Mouse (Mus musculus) limb, embryonic 11.5 days (tissue): ENCODE results near the gene Sez6l. TPM values are rescaled to one million over a fixed set of nuclear protein-coding genes. Genes with fewer than 3 reads are reported as not detected.

Experiments used
- ATAC-seq: fragments of 200-750 bp; cut with Nextera tagmentation; 2 replicates; pipeline ENCODE4 v1.8.0; 2017; ENCODE audit warnings: low read depth; ENCODE audit not compliant: insufficient number of reproducible peaks, low FRiP score, low TSS enrichment
- DNase-seq: peaks from one replicate; pipeline ENCODE4 v3.0.0-alpha.2; 2015; ENCODE audit warnings: low spot score
- H3K27ac ChIP-seq: fragments of 300-500 bp; sonication (generic); replicated peaks from 2 replicates; pipeline ENCODE4 v1.5.1; 2014; ENCODE audit warnings: low read depth, mild to moderate bottlenecking, low read length
- H3K27me3 ChIP-seq: fragments of 300-500 bp; sonication (generic); 2 replicates; pipeline ENCODE4 v1.6.1; 2014; ENCODE audit warnings: mild to moderate bottlenecking, low read length, mixed read lengths; ENCODE audit not compliant: control insufficient read depth, insufficient read depth
- H3K36me3 ChIP-seq: fragments of 300-500 bp; sonication (generic); 2 replicates; pipeline ENCODE4 v1.6.1; 2014; ENCODE audit warnings: mild to moderate bottlenecking, low read length, moderate library complexity, mixed read lengths; ENCODE audit not compliant: control insufficient read depth, insufficient read depth
- H3K4me1 ChIP-seq: fragments of 300-500 bp; sonication (generic); 2 replicates; pipeline ENCODE4 v1.6.1; 2014; ENCODE audit warnings: low read length, mixed read lengths; ENCODE audit not compliant: control insufficient read depth, insufficient read depth
- H3K4me2 ChIP-seq: fragments of 300-500 bp; sonication (generic); 2 replicates; pipeline ENCODE4 v1.6.1; 2014; ENCODE audit warnings: low read depth, mild to moderate bottlenecking, moderate library complexity; ENCODE audit not compliant: severe bottlenecking
- H3K4me3 ChIP-seq: fragments of 300-500 bp; sonication (generic); 2 replicates; pipeline ENCODE4 v1.5.1; 2014; ENCODE audit warnings: low read depth, low read length
- H3K9ac ChIP-seq: fragments of 300-500 bp; sonication (generic); 2 replicates; pipeline ENCODE4 v1.6.1; 2014; ENCODE audit warnings: mild to moderate bottlenecking, low read length
- H3K9me3 ChIP-seq: fragments of 300-500 bp; sonication (generic); 2 replicates; pipeline ENCODE4 v1.6.1; 2016; ENCODE audit warnings: low read length; ENCODE audit not compliant: control insufficient read depth
- WGBS: fragments of 180-500 bp; shearing (Covaris S2); extraction: QIAGEN DNeasy Blood & Tissue Kit; methylation state at CpG from one replicate; pipeline ENCODE4 v1.1.7; 2014; 5-methylcytosine and 5-hydroxymethylcytosine counted together
- polyA plus RNA-seq: library from polyadenylated mRNA; unstranded; fragments of >200 nt; fragmentation: Nextera tagmentation; extraction: Ambion mirVana; gene quantifications from 2 replicates; pipeline ENCODE4 v1.2.1, GENCODE M21; 2014

Sez6l gene
- polyA plus RNA-seq, 1 experiment from 2014 or later, result 0.13 TPM

- Histone ChIP-seq H3K27me3 (peaks cover 3% of the 10 kb centered on the region; the same call in 1 of the 2 replicates), H3K36me3 (no peaks in the 10 kb centered on the region), H3K9me3 (no peaks in the 10 kb centered on the region), H3K9ac (no peak overlapping the region), H3K4me3 (no peak overlapping the region), H3K4me2 (no peak overlapping the region), H3K4me1 (no peaks in the 10 kb centered on the region), H3K27ac (no peak overlapping the region)
- WGBS, result 84% methylated on average over 9 of the region's 9 CpGs
- DNase-seq (no peak), ATAC-seq (no peak)
Observed at GRCm38 (mm10) chr5:112596729-112597128, 19.7 kb upstream of the Sez6l start.

- ATAC-seq (no peak), DNase-seq (no peak)
- H3K36me3 ChIP-seq, result no peaks in the 10 kb centered on the region
- no peak overlapping the region for H3K9ac ChIP-seq
- no peak overlapping the region for H3K4me3 ChIP-seq
- WGBS, result 86% methylated on average over 7 of the region's 7 CpGs
- no peaks in the 10 kb centered on the region for H3K4me1 ChIP-seq
- no peaks in the 10 kb centered on the region for H3K9me3 ChIP-seq
- H3K27me3 ChIP-seq, result peaks cover 3% of the 10 kb centered on the region; the same call in 1 of the 2 replicates
- no peak overlapping the region for H3K27ac ChIP-seq
- no peak overlapping the region for H3K4me2 ChIP-seq
Observed at GRCm38 (mm10) chr5:112595701-112596632, 19.0 kb upstream of the Sez6l start.

- Histone ChIP-seq H3K27me3 (no peaks in the 10 kb centered on the region), H3K36me3 (no peaks in the 10 kb centered on the region), H3K9me3 (no peaks in the 10 kb centered on the region), H3K4me1 (no peaks in the 10 kb centered on the region), H3K9ac (no peak overlapping the region), H3K4me2 (no peak overlapping the region), H3K4me3 (no peak overlapping the region), H3K27ac (no peak overlapping the region)
- WGBS, result 75% methylated on average over 1 of the region's 1 CpGs
- DNase-seq (no peak), ATAC-seq (no peak)
Observed at GRCm38 (mm10) chr5:112591706-112592105, 14.7 kb upstream of the Sez6l start.

GRCm38 (mm10) chr5:112586071-112586470 is 9.1 kb upstream of the Sez6l start:
- no peak overlapping the region for H3K4me3 ChIP-seq
- 44% methylated on average over 6 of the region's 6 CpGs for WGBS
- no peaks in the 10 kb centered on the region for H3K9me3 ChIP-seq
- 0 out of 2 replicates have a peak, but pooled peaks cover 6% of the 10 kb centered on the region for H3K27me3 ChIP-seq
- no peak overlapping the region for H3K9ac ChIP-seq
- no peak overlapping the region for H3K27ac ChIP-seq
- H3K36me3 ChIP-seq, result no peaks in the 10 kb centered on the region
- DNase-seq, result no peak
- no peak for ATAC-seq
- no peaks in the 10 kb centered on the region for H3K4me1 ChIP-seq
- no peak overlapping the region for H3K4me2 ChIP-seq

- no peak overlapping the region for H3K4me2 ChIP-seq
- no peak overlapping the region for H3K9ac ChIP-seq
- H3K27ac ChIP-seq, result no peak overlapping the region
- ATAC-seq (no peak), DNase-seq (no peak)
- peaks cover 7% of the 10 kb centered on the region for H3K27me3 ChIP-seq
- H3K9me3 ChIP-seq, result no peaks in the 10 kb centered on the region
- no peak overlapping the region for H3K4me3 ChIP-seq
- H3K36me3 ChIP-seq, result no peaks in the 10 kb centered on the region
- WGBS, result 87% methylated on average over 4 of the region's 4 CpGs
- H3K4me1 ChIP-seq, result no peaks in the 10 kb centered on the region
Observed at GRCm38 (mm10) chr5:112584155-112584769, 7.3 kb upstream of the Sez6l start.

GRCm38 (mm10) chr5:112583304-112583703 is 6.3 kb upstream of the Sez6l start:
- Histone ChIP-seq H3K36me3 (no peaks in the 10 kb centered on the region), H3K4me3 (no peak overlapping the region), H3K4me1 (no peaks in the 10 kb centered on the region), H3K9ac (peak overlapping the region; percentile 27; the same call in 1 of the 2 replicates), H3K27ac (no peak overlapping the region), H3K27me3 (peaks cover 17% of the 10 kb centered on the region), H3K9me3 (no peaks in the 10 kb centered on the region), H3K4me2 (no peak overlapping the region)
- ATAC-seq (no peak), DNase-seq (peak; percentile 59)
- WGBS, result 39% methylated on average over 9 of the region's 9 CpGs

GRCm38 (mm10) chr5:112577750-112578149 is 765 bp upstream of the Sez6l start:
- H3K4me3 ChIP-seq, result no peak overlapping the region
- no peak for DNase-seq
- no peak overlapping the region for H3K9ac ChIP-seq
- 7% methylated on average over 10 of the region's 10 CpGs for WGBS
- H3K27ac ChIP-seq, result no peak overlapping the region
- peaks cover 53% of the 10 kb centered on the region for H3K27me3 ChIP-seq
- 0 out of 2 replicates have a peak, but pooled peaks cover 5% of the 10 kb centered on the region for H3K4me1 ChIP-seq
- no peak for ATAC-seq
- H3K9me3 ChIP-seq, result no peaks in the 10 kb centered on the region
- no peak overlapping the region for H3K4me2 ChIP-seq
- H3K36me3 ChIP-seq, result no peaks in the 10 kb centered on the region

GRCm38 (mm10) chr5:112576361-112576992 is 508 bp downstream of the Sez6l start:
- DNase-seq, result no peak
- no peak for ATAC-seq
- Histone ChIP-seq H3K9ac (no peak overlapping the region), H3K4me1 (0 out of 2 replicates have a peak, but pooled peaks cover 5% of the 10 kb centered on the region), H3K27me3 (peaks cover 48% of the 10 kb centered on the region), H3K4me2 (peak overlapping the region; percentile 39), H3K4me3 (peak overlapping the region; percentile 20), H3K36me3 (no peaks in the 10 kb centered on the region), H3K9me3 (no peaks in the 10 kb centered on the region), H3K27ac (no peak overlapping the region)
- WGBS, result under 1% methylated on average over 48 of the region's 48 CpGs
